Mouse (Mus musculus) NIH3T3 (cell line): ENCODE data around the gene Gm20075.
"Not testable (repeated sequence)": the region's sequence is repeated elsewhere in the genome, so short reads cannot be mapped to it uniquely, and the experiment has no call there.

Experiments
- DNase-seq: peaks from one replicate; pipeline ENCODE4 v3.0.0-alpha.2; 2012; ENCODE audit warnings: low read depth

Gm20075 gene

GRCm38 (mm10) chr13:96081276-96081675, at the start of gene Gm20075:
Gm20075 (minus strand) TSS chr13:96081376.
- DNase-seq: not testable (repeated sequence)

- no peak for DNase-seq
Observed at GRCm38 (mm10) chr13:96129081-96129480, 47.9 kb upstream of the Gm20075 start.

GRCm38 (mm10) chr13:96126669-96127068, 45.5 kb upstream of the Gm20075 start:
- no peak for DNase-seq

- DNase-seq: no peak
Observed at GRCm38 (mm10) chr13:96125011-96125410, 43.8 kb upstream of the Gm20075 start.

GRCm38 (mm10) chr13:96112711-96113110, 31.5 kb upstream of the Gm20075 start:
- DNase-seq: no peak

GRCm38 (mm10) chr13:96110767-96111166, 29.6 kb upstream of the Gm20075 start:
- DNase-seq: no peak

GRCm38 (mm10) chr13:96106367-96106766, 25.2 kb upstream of the Gm20075 start:
- DNase-seq: no peak

- DNase-seq: no peak
Observed at GRCm38 (mm10) chr13:96090929-96091328, 9.8 kb upstream of the Gm20075 start.

GRCm38 (mm10) chr13:96085581-96086302, 4.6 kb upstream of the Gm20075 start:
- DNase-seq: no peak

GRCm38 (mm10) chr13:96081754-96082153, 578 bp upstream of the Gm20075 start, which contains the start of gene Gm17190:
Gm17190 (plus strand) TSS chr13:96082054.
- not testable (repeated sequence) for DNase-seq

GRCm38 (mm10) chr13:96073555-96073954, 7.6 kb downstream of the Gm20075 start:
- DNase-seq: no peak

GRCm38 (mm10) chr13:96052755-96053154, 28.4 kb downstream of the Gm20075 start:
- DNase-seq: no peak

GRCm38 (mm10) chr13:96045396-96045795, 35.8 kb downstream of the Gm20075 start:
- DNase-seq: no peak

GRCm38 (mm10) chr13:96040275-96041042, 40.7 kb downstream of the Gm20075 start:
- DNase-seq: no peak

GRCm38 (mm10) chr13:96039536-96039935, 41.6 kb downstream of the Gm20075 start:
- DNase-seq: no peak

- peak; percentile 44 for DNase-seq
Observed at GRCm38 (mm10) chr13:96030368-96031223, 50.6 kb downstream of the Gm20075 start.
